Mouse (Mus musculus): ENCODE data around the gene Gm45213.

Gm45213 gene

GRCm38 (mm10) chr7:66043552-66044459, at the start of gene Gm45213:
Gm45213 (plus strand) TSS chr7:66043602.
- DNase-seq (ENCODE audit: inconsistent ontology term), result no peak

GRCm38 (mm10) chr7:66001035-66001754, 42.2 kb upstream of the Gm45213 start:
- no peak for DNase-seq (ENCODE audit: inconsistent ontology term)

GRCm38 (mm10) chr7:66001797-66002196, 41.6 kb upstream of the Gm45213 start:
- DNase-seq (ENCODE audit: inconsistent ontology term), result no peak

- DNase-seq (ENCODE audit: inconsistent ontology term), result no peak
Measured at GRCm38 (mm10) chr7:66003447-66003846, 40.0 kb upstream of the Gm45213 start.

- DNase-seq (ENCODE audit: inconsistent ontology term), result no peak
Measured at GRCm38 (mm10) chr7:66003865-66004638, 39.4 kb upstream of the Gm45213 start.

- DNase-seq (ENCODE audit: inconsistent ontology term), result no peak
Measured at GRCm38 (mm10) chr7:66005066-66005465, 38.3 kb upstream of the Gm45213 start.

- no peak for DNase-seq (ENCODE audit: inconsistent ontology term)
Measured at GRCm38 (mm10) chr7:66008161-66008891, 35.1 kb upstream of the Gm45213 start.

- no peak for DNase-seq (ENCODE audit: inconsistent ontology term)
Measured at GRCm38 (mm10) chr7:66008892-66009273, 34.5 kb upstream of the Gm45213 start.

- DNase-seq (ENCODE audit: inconsistent ontology term), result peak; percentile 4
Measured at GRCm38 (mm10) chr7:66010518-66010917, 32.9 kb upstream of the Gm45213 start.

- DNase-seq (ENCODE audit: inconsistent ontology term), result no peak
Measured at GRCm38 (mm10) chr7:66027747-66028146, 15.7 kb upstream of the Gm45213 start.

- peak; percentile 35 for DNase-seq (ENCODE audit: inconsistent ontology term)
Measured at GRCm38 (mm10) chr7:66028766-66029512, 14.5 kb upstream of the Gm45213 start.

- DNase-seq (ENCODE audit: inconsistent ontology term), result no peak
Measured at GRCm38 (mm10) chr7:66036809-66037208, 6.6 kb upstream of the Gm45213 start.

- DNase-seq (ENCODE audit: inconsistent ontology term), result no peak
Measured at GRCm38 (mm10) chr7:66038261-66038660, 5.1 kb upstream of the Gm45213 start.

GRCm38 (mm10) chr7:66038730-66039129, 4.7 kb upstream of the Gm45213 start:
- DNase-seq (ENCODE audit: inconsistent ontology term), result peak; percentile 56

- no peak for DNase-seq (ENCODE audit: inconsistent ontology term)
Measured at GRCm38 (mm10) chr7:66040026-66040814, 3.2 kb upstream of the Gm45213 start.

GRCm38 (mm10) chr7:66044617-66045016, 1.2 kb downstream of the Gm45213 start:
- DNase-seq (ENCODE audit: inconsistent ontology term), result no peak

GRCm38 (mm10) chr7:66046921-66047918, 3.8 kb downstream of the Gm45213 start:
- no peak for DNase-seq (ENCODE audit: inconsistent ontology term)

- no peak for DNase-seq (ENCODE audit: inconsistent ontology term)
Measured at GRCm38 (mm10) chr7:66047975-66048374, 4.6 kb downstream of the Gm45213 start.
